Mouse (Mus musculus) C2C12 (cell line): ENCODE results near the gene Gm17428.

ENCODE experiments used
- CTCF ChIP-seq: IDR thresholded peaks from one replicate; pipeline ENCODE4 v1.5.1; 2011; ENCODE audit not compliant: control insufficient read depth, insufficient read depth, insufficient read length
- MYOD1 ChIP-seq: IDR thresholded peaks from one replicate; pipeline ENCODE4 v1.6.1; 2011; ENCODE audit warnings: low read depth; ENCODE audit not compliant: control insufficient read depth, insufficient read length
- MYOG ChIP-seq: IDR thresholded peaks from one replicate; pipeline ENCODE4 v1.6.1; 2011; ENCODE audit not compliant: control insufficient read depth, insufficient read length; ENCODE audit errors: extremely low read depth
- USF1 ChIP-seq: IDR thresholded peaks from one replicate; pipeline ENCODE4 v1.6.1; 2011; ENCODE audit warnings: low read depth, mild to moderate bottlenecking, control low read depth, moderate library complexity

- no peak for TF ChIP-seq CTCF
- no peak for TF ChIP-seq MYOD1
- TF ChIP-seq MYOG = no peak
- TF ChIP-seq USF1 = no peak
Observed at GRCm38 (mm10) chr14:54940176-54940530, 36.6 kb upstream of the Gm17428 start.
